Mouse (Mus musculus) CD4-positive, CD25-positive, alpha-beta regulatory T cell, adult 2 months (primary cell): ENCODE data around the gene Commd1.

ENCODE experiments used
- DNase-seq: peaks from one replicate; pipeline ENCODE4 v3.0.0-alpha.2; 2012; ENCODE audit warnings: low read depth, low spot score

Commd1 gene

GRCm38 (mm10) chr11:22859633-22860334 is 122.4 kb downstream of the Commd1 start:
- DNase-seq: peak; percentile 90

- DNase-seq: no peak
Measured at GRCm38 (mm10) chr11:22859301-22859632, 122.9 kb downstream of the Commd1 start.

- peak; percentile 71 for DNase-seq
Measured at GRCm38 (mm10) chr11:22858441-22859300, 123.5 kb downstream of the Commd1 start.

GRCm38 (mm10) chr11:22857705-22858440 is 124.3 kb downstream of the Commd1 start:
- peak; percentile 61 for DNase-seq

- DNase-seq: no peak
Measured at GRCm38 (mm10) chr11:22857106-22857704, 125.0 kb downstream of the Commd1 start.

- no peak for DNase-seq
Measured at GRCm38 (mm10) chr11:22856371-22856965, 125.7 kb downstream of the Commd1 start.

GRCm38 (mm10) chr11:22854571-22854970 is 127.6 kb downstream of the Commd1 start:
- DNase-seq: no peak

GRCm38 (mm10) chr11:22853477-22854157 is 128.6 kb downstream of the Commd1 start:
- no peak for DNase-seq

- DNase-seq: peak; percentile 75
Measured at GRCm38 (mm10) chr11:22852510-22852909, 129.7 kb downstream of the Commd1 start.

- peak; percentile 65 for DNase-seq
Measured at GRCm38 (mm10) chr11:22851416-22851815, 130.8 kb downstream of the Commd1 start.

GRCm38 (mm10) chr11:22850077-22850476 is 132.1 kb downstream of the Commd1 start:
- no peak for DNase-seq

- peak; percentile 60 for DNase-seq
Measured at GRCm38 (mm10) chr11:22848649-22849195, 133.5 kb downstream of the Commd1 start.

- no peak for DNase-seq
Measured at GRCm38 (mm10) chr11:22847732-22848648, 134.2 kb downstream of the Commd1 start.

GRCm38 (mm10) chr11:22846960-22847731 is 135.0 kb downstream of the Commd1 start:
- no peak for DNase-seq
